Mouse (Mus musculus) kidney, postnatal 36 days (tissue): ENCODE results near the gene Arhgap22.

Source experiments
- DNase-seq, 2 experiments: peaks; one replicate each; pipeline ENCODE4 v3.0.0; 2021 to 2022; ENCODE audit warnings: mixed read lengths in 2 of 2

Gene Arhgap22

DNA sequence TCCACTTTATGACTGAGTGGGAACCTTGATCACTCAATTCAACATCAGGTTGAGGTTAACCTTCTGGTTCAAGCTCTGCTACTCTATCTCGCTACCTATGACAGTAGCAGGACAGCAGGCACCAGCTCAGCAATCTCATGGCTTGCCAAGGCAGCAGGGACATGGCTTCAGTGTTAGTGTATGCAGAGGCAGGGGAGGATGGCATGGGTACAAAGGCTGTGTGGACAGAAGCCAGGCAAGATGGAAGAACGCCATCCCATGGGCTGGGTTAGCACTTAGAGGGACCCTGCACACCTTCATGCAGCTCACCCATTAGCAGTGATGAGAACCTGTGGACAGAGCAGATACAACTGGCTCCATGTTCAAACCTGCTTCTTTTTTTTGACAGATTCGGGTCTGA, 163.4 kb downstream of the Arhgap22 start:
- peak; percentile 27 to 47 for DNase-seq

DNA sequence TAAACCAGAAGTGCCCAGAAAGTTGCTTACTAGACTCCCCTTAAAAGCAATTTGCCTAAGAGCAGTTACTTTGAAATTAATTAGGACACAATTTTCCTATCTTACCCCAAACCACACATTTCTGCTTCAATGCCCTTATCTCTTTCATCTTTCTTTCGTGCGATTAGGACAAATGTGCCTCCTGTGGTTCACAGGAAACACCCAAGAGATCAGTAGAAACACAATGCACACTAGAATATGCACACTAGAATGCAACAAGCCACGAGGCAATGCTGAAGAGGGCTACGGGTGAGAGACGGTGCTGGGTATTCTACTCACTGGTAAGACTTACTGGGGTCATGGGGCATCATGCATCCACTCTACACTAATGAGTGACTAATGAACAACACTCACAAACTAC, 164.9 kb downstream of the Arhgap22 start:
- no peak for DNase-seq

DNA sequence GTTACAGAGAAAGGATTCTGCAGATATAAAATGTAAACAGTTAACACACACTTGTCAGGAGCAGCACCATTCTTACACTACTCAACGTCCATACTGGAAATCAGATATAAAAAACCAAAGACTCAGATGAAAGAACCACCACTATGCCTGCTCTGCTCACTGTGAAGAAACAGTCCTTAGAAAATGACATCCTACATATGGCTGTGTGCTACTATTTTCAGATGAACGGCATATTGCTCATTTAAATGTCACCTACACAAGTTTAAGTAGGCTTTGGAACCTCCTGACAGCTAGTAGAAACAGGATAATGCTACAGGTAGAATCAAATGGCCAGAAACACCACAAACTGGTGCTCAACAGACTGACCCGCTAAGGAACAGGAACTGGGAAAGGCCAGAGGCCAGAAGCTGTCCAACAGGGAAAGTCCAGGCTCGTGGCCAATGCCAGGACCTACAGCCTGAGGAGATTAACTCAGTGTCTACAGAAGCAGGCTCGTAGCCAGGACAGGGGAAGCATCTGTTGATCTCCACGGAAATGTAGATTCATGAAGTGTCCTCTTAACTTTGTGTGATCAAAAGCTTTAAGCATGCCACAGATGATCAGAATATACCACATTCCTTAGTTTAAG, 167.1 kb downstream of the Arhgap22 start:
- DNase-seq: no peak

DNA sequence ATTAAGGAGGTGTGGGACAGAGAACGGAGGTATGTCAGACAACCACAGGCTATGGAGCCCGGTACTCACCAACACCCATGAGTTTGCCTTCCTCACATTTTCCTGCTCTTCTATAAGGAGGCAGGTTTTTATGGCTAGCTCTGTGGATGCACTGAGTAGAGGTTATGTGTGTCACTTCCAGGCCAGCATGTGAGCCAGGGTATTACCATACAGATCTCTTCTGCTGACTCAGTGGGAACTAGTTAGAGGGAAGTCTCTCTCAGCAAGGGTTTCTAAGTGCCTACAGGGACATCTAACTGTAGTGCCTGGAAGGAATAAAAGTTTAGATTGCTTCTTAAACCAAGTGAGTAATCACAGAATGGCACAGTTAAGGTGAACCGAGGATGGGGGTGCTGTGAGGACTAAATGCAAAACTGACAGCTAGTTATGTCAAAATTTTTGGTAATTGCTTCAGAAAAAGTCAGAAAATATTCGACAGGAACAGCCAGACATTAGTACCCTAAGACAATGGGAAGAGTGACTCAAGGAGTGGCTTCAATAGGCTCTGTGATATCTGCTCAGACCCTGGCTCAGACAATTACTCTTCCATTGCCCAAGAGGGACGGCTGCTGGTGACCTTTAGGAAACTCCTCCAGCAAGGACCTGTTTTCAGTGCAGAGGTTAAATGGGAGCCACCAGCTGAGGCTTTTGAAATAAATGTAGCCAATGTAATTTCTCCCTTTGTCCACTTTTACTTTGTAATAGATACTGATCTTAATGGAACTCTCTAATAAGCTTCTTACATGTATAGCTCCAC, 184.4 kb downstream of the Arhgap22 start:
- DNase-seq: no peak

DNA sequence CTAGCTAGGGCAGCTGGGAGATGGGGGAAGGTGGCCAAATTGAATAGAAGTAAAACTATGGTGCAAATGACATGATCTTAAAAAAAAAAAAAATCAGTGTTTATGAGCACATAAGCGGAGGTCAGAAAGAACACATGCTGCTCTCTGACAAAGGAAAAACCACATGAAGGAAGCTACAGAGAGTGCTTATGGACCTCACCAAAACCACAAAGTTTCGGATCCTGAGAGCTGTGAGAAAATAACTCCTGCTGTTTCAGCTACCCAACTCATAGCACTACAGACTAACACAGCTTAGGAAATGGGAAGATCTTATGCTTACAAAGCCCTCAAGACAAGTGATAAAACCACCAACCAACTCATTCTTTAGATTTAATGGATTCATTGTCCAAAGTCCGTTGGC, 186.2 kb downstream of the Arhgap22 start:
- no peak for DNase-seq

DNA sequence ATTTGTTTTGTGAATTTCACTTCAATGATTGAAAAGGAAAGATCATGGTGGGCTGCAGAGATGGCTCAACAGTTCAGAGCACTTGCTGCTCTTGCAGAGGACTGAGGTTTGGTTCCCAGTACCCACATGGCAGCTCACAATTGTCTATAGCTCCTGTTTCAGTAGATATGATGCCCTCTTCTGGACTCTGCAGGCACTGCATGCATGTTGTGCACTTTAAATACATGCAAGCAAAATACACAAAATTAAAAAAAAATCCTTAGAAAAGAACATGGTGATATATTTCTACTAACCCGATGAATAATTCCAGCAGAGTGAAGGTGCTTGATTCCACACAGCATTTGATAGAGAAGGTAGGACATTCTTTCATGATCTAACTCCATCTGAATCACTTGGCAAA, 188.5 kb downstream of the Arhgap22 start:
- DNase-seq: peak in 1 of 2 experiments; percentile 55

DNA sequence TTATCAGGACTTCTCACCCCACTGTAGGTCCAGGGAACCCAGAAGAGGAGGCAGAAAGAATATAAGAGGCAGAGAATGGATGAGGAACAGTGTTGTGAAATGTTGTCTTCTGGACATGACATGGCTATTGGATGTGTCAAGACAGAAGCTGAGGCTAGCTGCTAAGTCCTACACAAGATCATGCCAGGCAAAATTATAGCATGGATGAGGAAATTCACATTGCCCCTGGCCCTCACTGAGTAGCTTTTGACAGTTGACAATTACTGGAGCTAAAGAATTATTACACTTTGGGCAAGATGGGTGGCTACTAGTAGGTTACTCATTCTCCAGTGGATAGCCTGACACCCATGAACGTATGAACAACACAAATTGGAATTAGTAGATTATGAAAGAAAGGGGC, 201.9 kb downstream of the Arhgap22 start:
- DNase-seq: no peak

DNA sequence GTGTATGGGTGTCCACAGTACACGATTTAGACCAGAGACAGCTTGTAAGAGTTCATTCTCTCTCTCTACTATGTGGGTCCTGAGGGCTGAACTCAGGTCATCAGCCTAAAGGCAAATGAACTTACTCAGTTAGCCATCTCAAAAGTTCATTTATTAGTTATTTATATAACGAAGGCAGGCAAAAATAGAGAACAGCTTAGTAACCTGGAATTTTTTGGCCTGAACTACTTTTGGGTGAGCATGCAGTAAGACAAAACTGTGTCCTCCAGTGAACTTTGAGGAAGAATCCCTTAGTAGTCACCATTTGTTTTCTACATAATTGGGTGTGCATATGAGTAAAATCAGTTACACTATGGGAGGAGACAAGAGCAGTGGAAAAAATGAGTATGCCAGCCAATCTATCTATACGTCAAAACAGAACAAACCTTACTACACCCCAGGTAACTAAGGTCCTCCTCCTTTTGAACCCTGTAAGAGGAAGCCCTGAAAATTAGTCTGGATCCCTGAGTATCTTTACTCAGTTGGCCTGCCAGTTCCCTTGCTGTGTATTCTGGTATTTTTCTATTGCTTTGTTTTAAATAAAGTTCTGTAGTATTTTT, 204.6 kb downstream of the Arhgap22 start:
- DNase-seq: peak in 1 of 2 experiments; percentile 28
